Mouse (Mus musculus): ENCODE measurements around the gene Enox1.

GRCm38 (mm10) chr14:77477704-77478103 lies 321.1 kb downstream of the Enox1 start:
- TF ChIP-seq CTCF (IDR thresholded peaks at IDR 0.05; ENCODE audit: low read depth) (no peak), EP300 (IDR thresholded peaks at IDR 0.05; ENCODE audit: low read depth) (no peak)
